Mouse (Mus musculus): Measurements from ENCODE around the gene Esrrg.

DNA sequence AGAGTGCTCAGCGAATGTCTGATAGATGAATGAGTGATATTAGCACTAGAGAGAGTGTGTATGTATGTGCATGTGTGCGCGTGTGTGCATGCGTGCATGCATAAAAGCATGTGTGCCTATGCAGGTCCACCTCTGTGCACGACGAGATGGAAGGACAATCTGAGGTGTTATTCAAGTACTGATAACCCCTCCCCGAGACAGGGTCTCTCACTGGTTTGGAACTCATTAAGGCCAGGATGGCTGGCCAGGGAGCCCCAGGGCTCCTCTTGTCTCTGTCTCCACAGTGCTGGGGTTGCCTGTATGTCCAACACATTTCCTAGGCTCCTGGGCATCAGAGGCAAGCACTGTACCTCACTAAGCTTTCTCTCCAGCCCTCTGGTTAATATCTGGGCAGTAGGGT lies 128.7 kb downstream of the Esrrg start:
- no peak for TF ChIP-seq HCFC1 (IDR thresholded peaks at IDR 0.05; ENCODE audit: low read depth, low read length)
- TF ChIP-seq EP300 (IDR thresholded peaks at IDR 0.05; ENCODE audit: low read length): no peak
- TF ChIP-seq CTCF (conservative IDR thresholded peaks at IDR 0.05 in 1 of 2, IDR thresholded peaks at IDR 0.05 in 1 of 2; ENCODE audit: low read depth in 2 of 2, low read length in 2 of 2): no peak
- no peak for TF ChIP-seq UBTF (IDR thresholded peaks at IDR 0.05; ENCODE audit: low read depth, low read length)
- no peak for TF ChIP-seq POLR2A (IDR thresholded peaks at IDR 0.05; ENCODE audit: low read depth, low read length)
- no peak for TF ChIP-seq TBP (conservative IDR thresholded peaks at IDR 0.05; ENCODE audit: low read depth, low read length)
- TF ChIP-seq KAT2A (IDR thresholded peaks at IDR 0.05; ENCODE audit: insufficient replicate concordance, low read length): no peak
- TF ChIP-seq POLR2AphosphoS2 (IDR thresholded peaks at IDR 0.05; ENCODE audit: low read depth, low read length): no peak
- no peak for TF ChIP-seq ZKSCAN1 (IDR thresholded peaks at IDR 0.05; ENCODE audit: borderline replicate concordance, low read depth, low read length)
- TF ChIP-seq ZMIZ1 (IDR thresholded peaks at IDR 0.05; ENCODE audit: low read depth, low read length): no peak
- no peak for TF ChIP-seq JUND (conservative IDR thresholded peaks at IDR 0.05; ENCODE audit: low read depth, low read length)
- no peak for TF ChIP-seq TCF12 (IDR thresholded peaks at IDR 0.05; ENCODE audit: low read depth, low read length)
- no peak for TF ChIP-seq RCOR1 (conservative IDR thresholded peaks at IDR 0.05; ENCODE audit: low read depth, low read length)
